ENCODE assay signal across 15 mouse cellular contexts in the genomic region with DNA sequence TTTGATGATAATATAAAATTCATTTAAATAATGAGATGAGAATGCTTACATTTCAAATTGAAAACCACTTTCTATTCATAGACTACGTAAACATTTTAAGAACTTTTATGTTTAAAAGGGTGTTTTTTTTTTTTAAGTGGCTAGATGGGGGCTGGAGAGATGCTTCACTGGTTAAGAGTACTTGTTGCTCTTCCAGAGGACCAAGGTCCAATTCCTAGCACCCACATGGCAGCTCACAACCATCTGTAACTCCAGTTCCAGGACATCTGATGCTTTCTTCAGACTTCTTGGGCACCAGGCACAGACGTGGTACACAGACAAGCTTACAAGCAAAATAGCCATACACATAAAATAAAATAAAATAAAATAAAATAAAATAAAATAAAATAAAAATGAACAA.
DNase-seq lines count a peak whose midpoint lies in the region; ATAC-seq and TF ChIP-seq lines count a peak whose summit lies in the region.
"Had no signal": no experiment of that assay in that cellular context is flagged by ENCODE, and none has a peak within 500 bp of the region (broad histone marks: within the 10 kb centered on the region; RNA-seq: fewer than 3 reads in every experiment).

No protein-coding gene starts in this region.

- WGBS in forebrain, postnatal 0 days, result 37% methylated on average over 2 of the region's 2 CpGs
- 64% methylated on average over 2 of the region's 2 CpGs for WGBS in midbrain, embryonic 14.5 days
- WGBS in intestine, embryonic 15.5 days, result 77% methylated on average over 2 of the region's 2 CpGs

- peak overlapping the region; percentile 74 for H3K27ac ChIP-seq in forebrain, postnatal 0 days (ENCODE audit: low read depth, low read length)
- peak overlapping the region; percentile 89; the same call in 1 of the 2 replicates for H3K27ac ChIP-seq in midbrain, embryonic 14.5 days (replicated peaks; ENCODE audit: low read depth, low read length)
- no peak overlapping the region for H3K27ac ChIP-seq in intestine, embryonic 15.5 days
- H3K27ac ChIP-seq: heart, adult 2 months; limb, embryonic 13.5 days; liver, embryonic 15.5 days had no signal

- H3K27me3 ChIP-seq in forebrain, postnatal 0 days (ENCODE audit: insufficient read depth, low read length), result no peaks in the 10 kb centered on the region
- no peaks in the 10 kb centered on the region for H3K27me3 ChIP-seq in midbrain, embryonic 14.5 days (ENCODE audit: control insufficient read depth, insufficient read depth, low read length)
- peaks cover 30% of the 10 kb centered on the region for H3K27me3 ChIP-seq in intestine, embryonic 15.5 days (replicated peaks)

- no peak for TF ChIP-seq CTCF in forebrain, postnatal 0 days (IDR thresholded peaks at IDR 0.05; ENCODE audit: low read depth)

- peak; percentile 43 for DNase-seq in retina, postnatal 1 day
- DNase-seq in retina, embryonic 14.5 days (ENCODE audit: low spot score), result no peak
- peak; percentile 64 for DNase-seq in forebrain, postnatal 0 days
- peak; percentile 48 for DNase-seq in midbrain, embryonic 14.5 days
- no peak for DNase-seq in urinary bladder, adult 18-20 months (ENCODE audit: low spot score in 2 of 2)
- DNase-seq in yolk sac, embryonic 10.5 days (ENCODE audit: low spot score), result no peak
- DNase-seq: adrenal gland, adult 8-10 months; cerebellum, adult 9-10 months; heart, adult 2 months; lung, postnatal 4 days; thymus, adult 18-20 months had no signal

- H3K9ac ChIP-seq in forebrain, postnatal 0 days, result no peak overlapping the region
- H3K9ac ChIP-seq in midbrain, embryonic 14.5 days (replicated peaks; ENCODE audit: low read length), result no peak overlapping the region
- H3K9ac ChIP-seq in intestine, embryonic 15.5 days, result no peak overlapping the region
- H3K9ac ChIP-seq: limb, embryonic 13.5 days; liver, embryonic 15.5 days had no signal

- peak overlapping the region; percentile 88 for H3K4me2 ChIP-seq in forebrain, postnatal 0 days (ENCODE audit: low read depth)
- H3K4me2 ChIP-seq in midbrain, embryonic 14.5 days (ENCODE audit: low read length), result peak overlapping the region; percentile 33; the same call in 1 of the 2 replicates
- no peak overlapping the region for H3K4me2 ChIP-seq in intestine, embryonic 15.5 days (replicated peaks)
- H3K4me2 ChIP-seq: limb, embryonic 13.5 days; liver, embryonic 15.5 days had no signal

- no peak for ATAC-seq in forebrain, postnatal 0 days
- no peak for ATAC-seq in midbrain, embryonic 14.5 days (ENCODE audit: low FRiP score, low TSS enrichment)
- no peak for ATAC-seq in intestine, embryonic 15.5 days
- ATAC-seq: CD4-positive, CD25-positive, alpha-beta regulatory T cell, adult 4 months had no signal

- H3K4me3 ChIP-seq in forebrain, postnatal 0 days (ENCODE audit: low read depth, low read length), result no peak overlapping the region
- H3K4me3 ChIP-seq in midbrain, embryonic 14.5 days (replicated peaks; ENCODE audit: low read depth, low read length), result no peak overlapping the region
- H3K4me3 ChIP-seq in intestine, embryonic 15.5 days (replicated peaks), result no peak overlapping the region
- H3K4me3 ChIP-seq: heart, adult 2 months; limb, embryonic 13.5 days; liver, embryonic 15.5 days had no signal

- H3K4me1 ChIP-seq in forebrain, postnatal 0 days (ENCODE audit: insufficient read depth), result no peaks in the 10 kb centered on the region
- peaks cover 27% of the 10 kb centered on the region; the same call in 1 of the 2 replicates for H3K4me1 ChIP-seq in midbrain, embryonic 14.5 days (ENCODE audit: control insufficient read depth, insufficient read depth, low read length)
- peaks cover 3% of the 10 kb centered on the region; the same call in 1 of the 2 replicates for H3K4me1 ChIP-seq in intestine, embryonic 15.5 days (replicated peaks)
- H3K4me1 ChIP-seq: liver, embryonic 15.5 days had no signal

- no peaks in the 10 kb centered on the region for H3K9me3 ChIP-seq in forebrain, postnatal 0 days (ENCODE audit: low read length)
- no peaks in the 10 kb centered on the region for H3K9me3 ChIP-seq in midbrain, embryonic 14.5 days (ENCODE audit: control insufficient read depth, low read length)
- no peaks in the 10 kb centered on the region for H3K9me3 ChIP-seq in intestine, embryonic 15.5 days
- H3K9me3 ChIP-seq: limb, embryonic 13.5 days; liver, embryonic 15.5 days had no signal

- peaks cover 8% of the 10 kb centered on the region for H3K36me3 ChIP-seq in forebrain, postnatal 0 days (ENCODE audit: insufficient read depth)
- peaks cover 25% of the 10 kb centered on the region for H3K36me3 ChIP-seq in midbrain, embryonic 14.5 days (ENCODE audit: control insufficient read depth, insufficient read depth, low read length)
- H3K36me3 ChIP-seq in intestine, embryonic 15.5 days, result no peaks in the 10 kb centered on the region
- H3K36me3 ChIP-seq: limb, embryonic 13.5 days; liver, embryonic 15.5 days had no signal

Comparison
In these comparisons a context has a peak if more than half of its experiments do, and no peak if none do; other contexts are left out.
1. DNase-seq: peak in retina, postnatal 1 day (single experiment), forebrain, postnatal 0 days (single experiment) and midbrain, embryonic 14.5 days (single experiment); none in retina, embryonic 14.5 days (single experiment), urinary bladder, adult 18-20 months (0 of 2) and yolk sac, embryonic 10.5 days (single experiment).